Mouse (Mus musculus) mouse embryonic stem cell (cell line): ENCODE measurements around the gene Begain.

Source experiments
- in situ Hi-C, 2 experiments: fragments of 300-500 bp; cut with MboI; formaldehyde crosslinking; loops; 1 replicate in 1 of 2; 3 replicates in 1 of 2; pipeline ENCODE4 v1.14.3; 2019 to 2020; ENCODE audit warnings: low sequenced_read_pairs in 2 of 2, low pct_unique_long_range_greater_than_20kb in 1 of 2, mixed read lengths in 1 of 2; ENCODE audit not compliant: unreplicated experiment in 1 of 2

Gene Begain

DNA sequence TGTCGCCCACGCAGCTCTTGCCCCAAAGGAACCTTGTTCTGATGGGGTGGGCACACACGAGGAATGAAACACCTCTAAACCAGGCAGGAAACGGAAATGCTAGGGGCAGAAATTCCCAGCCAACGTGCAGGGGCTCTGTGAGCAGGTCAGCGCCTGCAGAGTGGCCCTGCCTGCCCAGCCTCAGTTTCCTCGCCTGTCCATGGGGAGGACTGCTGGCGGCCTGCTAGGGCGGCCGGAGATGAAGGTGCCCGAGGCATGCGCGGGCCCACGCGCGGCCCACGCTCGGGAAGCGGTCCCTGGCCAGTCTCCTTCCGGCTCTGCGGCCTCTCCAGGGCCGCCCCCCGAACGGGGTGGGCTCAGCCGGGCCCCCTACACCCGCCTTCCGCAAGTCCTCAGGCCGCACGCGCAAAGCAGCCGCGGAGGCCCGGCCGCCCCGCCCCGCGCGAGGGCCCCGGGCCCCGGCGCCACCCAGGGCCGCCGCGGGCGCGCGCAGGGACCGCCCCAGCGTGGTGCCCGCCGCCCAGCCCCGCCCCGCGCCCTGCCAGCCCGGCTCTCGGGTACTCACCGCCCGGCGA, 369 bp downstream of the Begain start:
- in situ Hi-C loops, result no loop called here

DNA sequence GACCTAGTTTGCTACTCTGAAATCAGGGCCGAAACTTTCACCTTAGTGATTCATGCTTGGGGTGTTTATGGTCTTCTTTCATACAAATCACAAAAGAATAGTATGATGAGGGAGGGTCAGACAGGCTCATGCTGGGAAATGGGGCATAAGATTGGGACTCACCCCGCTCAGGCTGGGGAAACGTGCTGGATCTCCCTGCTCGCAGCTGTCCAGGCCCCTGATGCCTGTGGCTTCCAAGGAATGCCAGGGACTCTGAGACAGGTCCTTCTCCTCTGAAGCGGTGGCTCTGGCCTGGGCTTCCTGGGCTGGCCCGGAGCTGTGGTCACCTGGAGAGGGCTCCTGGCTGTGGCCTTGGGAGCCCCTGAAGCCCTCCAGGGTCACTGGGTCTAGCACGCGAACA, 9.4 kb downstream of the Begain start:
- in situ Hi-C loops, result no loop called here

DNA sequence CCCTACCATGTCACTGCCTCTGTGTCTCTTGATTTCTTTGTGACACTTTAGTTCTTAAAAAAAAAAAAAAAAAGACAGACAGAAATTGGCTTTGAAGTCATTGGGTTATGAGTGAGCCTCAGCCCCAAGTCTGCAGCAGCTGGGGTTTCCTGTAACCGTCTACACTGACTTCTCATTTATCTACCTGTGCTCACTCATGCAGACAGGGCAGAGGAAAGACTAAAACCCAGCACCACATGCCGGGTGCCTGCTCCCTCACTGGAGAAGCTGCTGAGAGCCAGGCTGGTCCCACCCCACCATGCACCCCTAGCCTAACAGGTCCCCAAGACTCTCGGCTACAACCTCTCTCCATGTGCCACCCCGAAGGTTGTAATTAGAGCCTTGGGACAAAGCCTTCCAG, 10.3 kb downstream of the Begain start:
- in situ Hi-C loops, result no loop called here

DNA sequence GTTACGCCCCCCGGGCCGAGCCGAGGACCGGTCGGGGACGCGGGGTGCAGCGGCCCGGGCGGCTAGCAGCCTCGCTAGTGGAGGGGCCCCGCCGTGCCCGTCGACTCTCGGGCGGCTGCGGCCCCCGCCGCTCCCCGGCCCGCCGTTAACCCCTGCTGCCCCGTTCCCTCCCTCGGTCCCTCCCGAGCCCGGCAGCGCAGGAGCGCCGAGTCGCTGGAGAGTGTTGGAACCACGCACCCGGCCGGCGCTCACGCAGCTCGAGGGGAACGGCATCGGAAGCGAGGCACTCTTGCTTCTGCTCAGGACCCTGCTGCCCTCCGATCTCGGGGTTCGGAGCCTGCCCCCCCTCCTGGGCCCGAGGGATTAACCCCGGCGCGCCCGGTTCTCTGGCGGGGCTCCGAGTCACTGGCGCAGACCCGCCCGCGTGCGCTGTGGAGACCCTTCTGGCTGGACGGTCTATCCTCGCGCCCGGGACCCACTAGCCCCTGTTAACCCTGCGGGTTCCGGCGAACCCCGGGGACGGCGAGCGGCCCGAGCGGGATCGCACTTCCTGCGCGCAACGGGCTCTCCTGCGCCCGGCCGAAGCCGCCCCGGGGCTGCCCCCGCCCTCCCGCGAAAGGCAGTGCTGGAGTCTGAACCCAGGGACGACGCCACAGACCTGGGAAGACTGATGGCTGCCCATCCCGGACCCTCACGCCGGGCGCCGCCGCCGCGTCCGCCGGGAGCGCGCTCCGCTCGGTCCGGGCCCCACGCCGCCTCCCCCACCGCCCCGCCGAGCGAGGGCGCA, 14.8 kb downstream of the Begain start:
- in situ Hi-C loops, result no loop called here

DNA sequence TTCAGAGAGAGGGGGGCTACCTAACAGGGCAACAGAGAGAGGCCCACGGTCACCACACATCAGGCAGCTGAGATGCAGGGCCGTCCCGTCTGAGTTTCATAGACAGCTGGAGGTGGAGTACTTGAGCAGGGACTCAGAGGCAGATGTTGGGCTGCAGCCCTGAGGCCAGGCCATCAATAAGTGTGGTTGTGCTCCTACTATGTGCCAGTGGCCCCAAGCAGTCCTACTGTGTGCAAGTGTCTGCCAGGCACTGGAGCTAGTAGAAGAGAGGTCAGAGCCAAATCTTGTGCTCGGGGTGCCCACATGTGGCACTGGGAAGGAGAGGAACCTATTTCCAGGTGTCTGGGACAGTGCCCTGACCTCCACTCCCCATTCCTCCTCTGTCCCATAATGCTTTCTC, 18.1 kb downstream of the Begain start:
- in situ Hi-C loops, result no loop called here

DNA sequence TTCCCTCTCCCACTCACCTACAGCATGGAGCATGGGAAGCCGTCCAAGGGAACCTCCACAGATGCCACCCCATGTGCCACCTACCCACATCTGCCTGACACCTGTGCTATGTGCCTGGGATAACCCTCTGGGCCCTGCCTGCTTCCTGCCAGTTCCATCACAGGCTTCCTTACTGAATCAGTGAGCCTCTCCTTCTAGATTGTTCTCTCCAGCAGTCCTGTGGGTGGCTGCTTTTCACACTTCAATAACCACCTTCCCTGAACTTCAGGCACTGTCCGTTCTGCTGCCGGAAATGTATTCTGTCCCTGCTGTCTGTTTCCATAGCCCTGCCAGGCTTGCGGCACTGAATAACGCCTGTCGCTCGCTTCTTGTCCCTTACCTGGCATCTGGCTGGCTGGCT, 22.4 kb downstream of the Begain start:
- in situ Hi-C loops, result no loop called here

DNA sequence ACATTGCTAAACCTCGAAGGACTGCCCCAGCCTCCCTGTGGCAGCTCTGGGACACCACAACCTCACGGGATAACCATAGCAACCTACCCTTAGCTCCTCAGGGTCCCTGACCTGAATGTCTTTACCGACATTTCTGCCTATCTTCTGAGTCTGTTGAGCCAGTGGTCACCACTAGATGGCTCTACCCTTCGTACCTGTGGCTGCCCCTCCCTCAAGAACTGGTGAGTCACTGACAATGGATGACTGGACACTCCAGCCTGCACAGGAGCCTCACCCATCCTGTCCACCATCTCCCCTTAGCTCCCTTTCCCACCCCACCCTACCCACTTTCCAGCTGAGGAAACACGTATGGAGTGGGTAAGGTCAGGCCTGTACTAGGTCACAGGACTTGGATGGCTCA, 23.5 kb downstream of the Begain start:
- in situ Hi-C loops, result no loop called here

DNA sequence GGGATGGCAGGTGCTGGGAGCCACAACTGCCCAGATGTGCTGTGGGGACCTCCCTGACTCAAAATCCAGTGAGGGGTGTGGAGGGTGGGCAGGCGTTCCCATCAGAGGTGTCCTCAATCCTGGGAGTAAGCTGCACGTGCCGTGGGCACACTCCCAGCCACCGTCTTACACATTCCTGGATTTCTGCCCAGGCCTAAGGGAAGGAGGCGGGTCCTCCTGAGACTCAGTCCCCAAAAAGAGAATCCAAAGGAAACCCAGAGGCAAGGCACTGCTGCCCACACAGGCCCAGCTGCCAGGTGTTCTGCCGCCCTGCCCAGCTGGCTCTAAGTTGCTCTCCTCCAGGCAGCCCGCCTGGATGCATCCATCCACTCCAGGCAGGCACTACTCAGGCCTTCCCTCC, 28.7 kb downstream of the Begain start:
- in situ Hi-C loops, result no loop called here

DNA sequence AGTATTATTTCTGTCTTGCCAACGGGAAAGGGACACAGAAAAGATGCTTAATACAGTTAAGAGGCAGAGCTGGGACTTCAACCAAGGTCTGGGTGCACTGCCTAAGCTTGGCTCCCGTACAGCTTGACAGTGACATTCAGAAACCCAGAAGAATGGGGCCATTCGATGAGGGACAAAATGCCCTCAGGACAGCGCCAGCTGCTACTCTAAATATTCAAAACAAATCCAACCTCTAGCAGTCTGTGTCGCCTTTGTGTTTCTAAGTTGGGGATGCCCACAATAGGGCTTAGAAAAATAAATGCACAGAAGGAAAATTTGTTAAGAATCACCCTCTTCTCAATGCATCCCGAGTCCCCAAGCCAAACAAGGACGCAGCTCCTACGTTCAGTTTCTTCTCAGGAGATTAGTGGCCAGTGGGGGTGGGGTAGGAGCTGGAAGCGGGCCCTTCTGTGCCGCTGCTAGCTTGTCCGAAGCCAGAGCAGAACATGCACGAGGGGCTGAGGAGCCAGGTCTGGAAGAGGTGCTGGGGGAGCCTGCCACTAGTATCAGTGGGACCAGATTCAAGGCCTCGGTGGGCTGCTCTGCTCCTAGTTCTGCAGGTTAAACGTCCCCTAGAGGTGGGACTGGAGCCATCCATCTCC, 29.7 kb downstream of the Begain start:
- in situ Hi-C loops, result no loop called here

DNA sequence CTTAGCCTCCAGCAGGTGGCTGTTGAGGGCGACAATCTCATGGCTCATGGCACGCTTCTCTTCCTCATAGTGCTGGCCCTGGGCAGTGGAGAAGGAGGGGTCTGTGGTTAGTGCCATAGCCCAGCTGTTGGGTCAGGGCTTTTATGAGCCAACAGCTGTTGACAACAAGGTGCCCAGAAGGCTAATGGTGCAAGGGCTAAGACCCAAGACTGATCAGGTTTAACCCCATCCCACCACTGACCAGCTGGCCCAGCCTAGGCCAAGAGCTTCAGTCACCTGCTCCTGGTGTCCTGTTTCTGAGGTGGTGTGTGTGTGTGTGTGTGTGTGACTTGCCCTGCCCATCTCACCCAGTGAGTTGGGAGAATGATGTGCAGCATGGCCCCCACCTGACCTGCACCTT, 31.0 kb downstream of the Begain start:
- in situ Hi-C loops, result no loop called here

DNA sequence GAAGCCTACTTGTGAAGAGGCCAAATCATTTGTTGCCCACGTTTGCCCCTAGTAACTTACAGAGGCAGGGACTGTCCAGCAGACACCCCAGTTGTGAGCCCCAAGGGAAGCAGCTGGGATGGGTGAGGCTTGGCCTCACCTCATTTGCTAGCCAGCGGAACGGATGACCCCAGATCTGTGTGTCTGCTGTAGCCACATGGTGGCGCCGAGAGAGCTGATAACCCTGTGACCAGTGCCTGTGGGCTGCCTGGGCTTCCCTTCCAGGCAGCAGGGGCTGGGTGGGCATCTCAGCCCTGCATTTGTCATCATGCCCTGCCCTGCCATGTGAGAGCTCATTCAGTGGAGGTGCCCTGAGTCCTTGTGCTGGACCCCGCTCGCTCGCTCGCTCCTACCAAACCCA, 44.2 kb downstream of the Begain start:
- in situ Hi-C loops, result no loop called here

DNA sequence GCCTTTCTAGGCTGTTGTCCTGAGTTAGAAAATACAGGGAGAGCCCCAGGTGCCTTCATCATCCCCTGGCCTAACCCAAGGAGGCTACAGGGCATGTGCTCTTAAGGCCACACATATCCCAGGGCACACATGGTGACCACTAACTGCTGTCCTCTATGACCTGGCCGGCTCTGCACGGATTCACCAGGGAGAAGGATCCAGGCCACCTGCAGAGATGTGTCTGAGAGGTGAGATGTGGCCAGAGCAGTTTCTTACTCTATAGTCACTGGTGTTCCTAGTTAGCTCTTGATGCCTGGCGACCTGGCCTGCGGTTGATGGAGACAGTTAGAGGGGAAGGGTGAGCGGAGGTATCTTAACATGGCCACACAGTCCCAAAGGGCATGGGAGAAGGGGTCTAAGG, 45.1 kb downstream of the Begain start:
- in situ Hi-C loops, result no loop called here

DNA sequence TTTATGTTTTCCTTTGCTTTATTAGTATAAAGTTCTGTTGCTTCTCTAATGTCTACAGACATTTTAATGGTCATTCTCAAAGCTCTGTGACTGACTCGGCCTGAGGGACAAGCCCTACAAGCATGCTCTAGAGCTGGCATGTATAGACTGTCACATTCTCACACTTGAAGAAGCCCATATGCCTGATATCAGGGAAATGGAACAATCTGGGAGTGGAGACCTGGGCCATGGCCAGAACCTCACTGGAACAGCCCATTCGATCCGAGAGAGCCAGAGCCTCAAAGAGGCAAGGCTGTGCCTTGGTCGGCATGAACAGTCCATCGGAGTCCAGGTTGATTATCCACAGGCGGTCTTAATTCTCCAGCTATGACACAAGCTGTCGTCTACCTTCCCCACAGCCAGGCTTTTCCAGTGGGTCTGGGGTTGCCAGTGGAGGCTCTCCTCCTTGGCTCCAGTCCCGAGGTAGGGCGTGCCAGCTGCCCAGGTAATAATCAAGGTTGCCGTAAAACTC, 45.8 kb downstream of the Begain start:
- in situ Hi-C loops, result no loop called here

DNA sequence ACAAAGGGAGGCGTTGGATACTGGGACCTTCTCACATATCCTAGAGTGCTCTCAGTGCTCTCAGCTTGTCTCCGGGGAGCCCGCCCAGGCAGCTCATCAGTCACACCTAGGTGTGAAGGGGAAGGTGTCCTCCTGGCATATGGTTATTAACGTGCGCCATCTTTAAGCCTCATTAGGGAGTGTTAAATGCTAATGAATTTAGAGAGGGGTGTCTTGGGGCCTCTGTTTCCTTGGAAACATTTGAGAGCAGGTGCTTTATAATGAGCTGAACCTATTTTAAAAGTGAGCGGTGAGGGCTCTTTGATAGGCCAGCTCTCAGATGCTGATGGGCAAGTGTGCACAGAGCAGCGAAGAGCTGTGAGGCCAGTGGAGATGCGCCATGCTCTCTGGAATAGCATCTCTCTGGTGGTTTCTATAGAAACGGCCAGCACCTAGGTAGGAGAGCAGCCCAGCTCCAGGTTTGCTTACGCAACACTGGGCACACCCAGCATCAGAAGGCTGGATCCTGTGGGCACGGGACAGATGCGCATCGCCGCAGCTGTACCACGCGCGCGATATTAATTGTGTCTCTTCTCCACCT, 57.9 kb downstream of the Begain start:
- in situ Hi-C loops, result no loop called here

DNA sequence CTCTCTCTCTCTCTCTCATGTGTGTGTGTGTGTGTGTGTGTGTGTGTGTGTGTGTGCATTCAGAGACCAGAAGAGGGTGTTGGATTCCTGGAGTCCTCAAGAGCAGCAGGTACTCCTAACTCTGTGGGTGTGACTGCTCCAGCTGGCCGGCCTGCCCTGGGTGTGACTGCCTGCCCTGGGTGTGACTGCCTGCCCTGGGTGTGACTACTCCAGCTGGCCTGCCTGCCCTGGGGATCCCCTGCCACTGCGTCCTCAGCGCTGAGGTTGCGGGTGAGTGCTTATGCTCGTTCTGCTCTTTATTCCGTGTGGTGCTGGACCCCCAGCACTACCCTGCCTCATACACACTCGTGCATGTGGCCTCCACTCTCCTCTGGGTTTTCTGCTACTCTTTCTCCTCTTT, 65.0 kb downstream of the Begain start:
- in situ Hi-C loops, result no loop called here

DNA sequence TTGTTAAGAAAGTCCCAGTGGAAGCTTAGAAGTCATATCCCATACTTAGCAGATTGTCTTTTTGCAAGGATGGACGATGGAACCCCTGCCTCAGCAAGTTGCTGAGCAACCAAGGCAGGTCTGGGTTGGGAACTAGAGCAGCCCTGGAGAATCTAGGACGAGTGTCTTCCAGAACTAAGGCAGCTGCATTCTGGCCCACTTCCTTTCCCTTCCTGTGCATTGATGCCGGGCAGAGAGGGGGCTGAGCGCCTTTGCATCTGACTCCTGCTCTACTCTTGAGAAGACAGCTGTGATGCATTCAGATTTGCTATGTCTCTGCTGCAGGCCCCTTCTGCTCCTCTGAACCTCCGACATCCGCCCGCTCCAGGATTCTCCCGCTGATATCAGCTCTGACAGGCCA, 70.8 kb downstream of the Begain start:
- in situ Hi-C loops, result no loop called here

DNA sequence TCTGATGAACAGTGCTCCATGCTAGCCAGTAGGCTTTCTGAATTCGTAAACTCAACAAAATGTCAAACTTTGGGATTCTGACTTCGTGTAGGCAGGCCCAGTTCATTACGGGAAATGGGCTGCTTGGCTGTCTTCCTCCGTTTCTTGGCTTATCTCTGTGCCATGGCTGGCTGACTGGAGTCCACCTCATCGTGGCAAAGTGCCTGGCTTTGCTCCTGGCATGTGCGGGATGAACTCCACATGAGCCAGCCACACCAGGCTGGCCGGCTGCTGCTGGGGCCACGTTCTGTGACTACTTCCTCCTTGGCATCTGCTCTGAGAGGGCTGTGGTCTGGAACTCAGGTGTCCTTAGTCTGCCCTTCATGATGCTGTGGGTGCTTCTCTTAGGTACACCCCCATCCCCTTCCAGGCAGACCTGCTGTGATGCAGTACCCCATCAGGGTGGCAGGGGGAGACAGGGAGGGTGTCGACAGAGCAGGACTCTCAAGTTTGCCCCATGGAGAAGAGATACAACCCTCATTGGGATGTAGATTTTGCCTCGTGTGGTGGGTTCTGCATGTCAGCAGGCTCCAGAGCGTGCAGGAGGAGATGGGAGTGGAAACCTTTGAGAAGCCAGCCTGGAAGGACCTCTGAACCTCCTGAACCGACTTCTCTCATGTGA, 71.9 kb downstream of the Begain start:
- in situ Hi-C loops, result no loop called here

DNA sequence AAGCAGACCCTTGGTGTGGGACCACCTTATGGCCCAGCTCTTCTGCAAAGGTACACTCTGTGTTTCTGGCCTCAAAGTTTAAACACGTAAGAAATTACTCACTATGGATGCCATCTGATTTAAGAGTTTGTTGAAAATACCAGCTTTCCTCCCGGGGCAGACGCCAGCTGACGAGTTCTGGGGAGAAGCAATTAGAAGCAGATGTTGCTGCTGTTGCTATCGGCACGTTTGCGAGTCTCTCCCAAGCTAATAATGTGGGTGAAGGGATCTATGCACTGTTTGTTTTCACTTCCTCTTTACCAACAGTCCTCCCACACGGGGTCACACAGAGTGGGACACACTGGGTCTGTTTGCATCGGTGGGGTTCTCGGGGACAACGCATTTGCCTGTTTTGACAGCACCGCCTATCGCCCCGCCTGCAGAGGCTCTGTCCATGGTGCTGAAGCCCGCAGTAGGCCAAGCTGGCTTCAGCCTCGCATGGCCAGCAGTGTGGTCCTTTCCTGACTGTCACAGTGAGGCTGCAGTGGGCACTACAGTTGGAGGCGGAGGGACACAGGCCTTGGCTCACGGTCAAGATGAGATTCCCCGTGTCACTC, 73.5 kb downstream of the Begain start:
- in situ Hi-C loops, result no loop called here

DNA sequence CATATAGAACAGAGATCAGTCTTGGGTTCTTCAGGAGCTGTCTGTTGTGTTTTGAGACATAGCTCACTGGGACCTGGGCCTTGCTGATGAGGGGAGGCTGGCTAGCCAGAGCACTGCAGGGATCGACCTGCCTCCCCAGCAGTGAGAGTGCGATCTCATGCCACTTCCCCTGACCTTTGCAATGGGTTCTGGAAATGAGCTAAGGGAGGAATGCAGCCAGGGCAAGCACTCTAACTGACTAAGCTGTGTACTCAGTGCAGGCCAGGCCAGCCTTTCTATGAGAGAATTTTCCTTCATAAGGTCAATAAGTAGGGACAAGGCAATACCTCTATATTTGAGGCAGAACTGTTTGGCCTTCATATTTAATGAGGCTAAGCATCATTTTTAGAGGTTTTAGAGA, 75.0 kb downstream of the Begain start:
- in situ Hi-C loops, result no loop called here
